Mouse (Mus musculus): ENCODE measurements around the gene Itgav. TPM values are rescaled to one million over a fixed set of nuclear protein-coding genes. Genes with fewer than 3 reads are reported as not detected.

Gene Itgav
- polyA plus RNA-seq, 1 experiment from 2014 or later: 17.1 TPM

DNA sequence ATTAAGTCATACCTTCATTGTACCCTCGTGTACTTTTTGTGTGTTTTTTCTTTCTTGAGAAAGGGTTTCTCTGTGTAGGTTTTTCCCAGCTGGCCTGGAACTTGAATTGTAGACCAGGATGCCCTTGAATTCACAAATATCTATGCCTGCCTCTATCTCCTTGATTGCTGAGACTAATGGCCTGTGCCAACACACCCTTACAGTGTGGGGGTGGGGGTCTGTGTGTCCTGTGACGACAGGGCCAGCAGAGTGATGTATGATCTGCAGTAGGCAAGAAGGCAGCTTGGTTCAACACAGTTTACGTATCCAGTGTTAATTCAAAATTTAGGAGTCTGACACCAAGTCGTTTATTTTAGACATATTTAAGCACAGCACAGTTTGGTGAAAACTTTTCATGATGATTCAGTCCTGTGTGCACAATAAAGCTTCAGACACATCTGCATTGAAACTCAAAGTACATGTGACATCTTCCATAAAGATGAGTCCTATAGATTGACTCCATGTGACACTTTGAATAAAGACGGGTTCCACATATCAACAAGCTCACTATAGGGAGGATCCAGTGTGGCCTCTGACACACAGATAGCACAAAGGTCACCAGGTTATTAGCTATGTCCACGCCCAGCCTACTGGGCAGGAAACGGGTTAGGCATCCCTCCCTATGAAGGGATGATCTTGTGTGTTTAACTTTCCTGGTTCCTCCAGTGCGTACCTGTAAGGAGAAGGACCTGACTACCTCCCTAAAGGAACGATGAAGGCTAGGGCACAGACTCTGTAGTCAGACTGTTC, 40.3 kb upstream of the Itgav start:
- Histone ChIP-seq H3K4me3 (ENCODE audit: low read length) (no peak overlapping the region), H3K4me1 (ENCODE audit: control insufficient read depth, insufficient read depth, low read depth, low read length) (no peaks in the 10 kb centered on the region), H3K9ac (ENCODE audit: low read depth, low read length) (no peak overlapping the region), H3K9me3 (ENCODE audit: control insufficient read depth, low read length) (no peaks in the 10 kb centered on the region), H3K27ac (ENCODE audit: low read depth, low read length) (no peak overlapping the region), H3K27me3 (replicated peaks; ENCODE audit: control insufficient read depth, insufficient read depth, low read length) (no peaks in the 10 kb centered on the region), H3K4me2 (ENCODE audit: low read length) (no peak overlapping the region), H3K36me3 (ENCODE audit: control insufficient read depth, insufficient read depth, low read length) (no peaks in the 10 kb centered on the region)
- WGBS: 85% methylated on average over 9 of the region's 9 CpGs
- ATAC-seq: no peak

DNA sequence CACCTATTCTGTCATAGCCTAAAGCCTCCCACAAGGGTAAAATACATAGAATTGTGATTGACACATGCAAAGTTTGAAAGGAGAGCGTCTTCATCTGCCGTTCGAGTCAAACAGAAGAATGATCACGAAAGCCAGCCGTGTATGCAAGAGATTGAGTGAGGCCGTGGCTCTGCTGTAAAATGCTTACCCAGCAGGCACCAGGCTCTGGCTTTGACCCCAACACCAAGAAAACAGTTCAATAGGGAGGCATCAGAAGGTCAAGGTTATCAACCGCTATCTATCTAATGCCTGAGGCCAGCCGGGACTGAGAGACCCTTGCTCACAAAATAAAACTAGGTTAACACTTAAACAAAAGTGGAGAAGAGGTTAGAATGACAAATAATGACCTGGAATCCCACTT, 39.5 kb upstream of the Itgav start:
- no peak for ATAC-seq
- no peak overlapping the region for H3K4me3 ChIP-seq (ENCODE audit: low read length)
- H3K36me3 ChIP-seq (ENCODE audit: control insufficient read depth, insufficient read depth, low read length): no peaks in the 10 kb centered on the region
- no peaks in the 10 kb centered on the region for H3K4me1 ChIP-seq (ENCODE audit: control insufficient read depth, insufficient read depth, low read depth, low read length)
- 88% methylated on average over 8 of the region's 8 CpGs for WGBS
- H3K9ac ChIP-seq (ENCODE audit: low read depth, low read length): no peak overlapping the region
- H3K4me2 ChIP-seq (ENCODE audit: low read length): no peak overlapping the region
- no peak overlapping the region for H3K27ac ChIP-seq (ENCODE audit: low read depth, low read length)
- no peaks in the 10 kb centered on the region for H3K27me3 ChIP-seq (replicated peaks; ENCODE audit: control insufficient read depth, insufficient read depth, low read length)
- no peaks in the 10 kb centered on the region for H3K9me3 ChIP-seq (ENCODE audit: control insufficient read depth, low read length)

DNA sequence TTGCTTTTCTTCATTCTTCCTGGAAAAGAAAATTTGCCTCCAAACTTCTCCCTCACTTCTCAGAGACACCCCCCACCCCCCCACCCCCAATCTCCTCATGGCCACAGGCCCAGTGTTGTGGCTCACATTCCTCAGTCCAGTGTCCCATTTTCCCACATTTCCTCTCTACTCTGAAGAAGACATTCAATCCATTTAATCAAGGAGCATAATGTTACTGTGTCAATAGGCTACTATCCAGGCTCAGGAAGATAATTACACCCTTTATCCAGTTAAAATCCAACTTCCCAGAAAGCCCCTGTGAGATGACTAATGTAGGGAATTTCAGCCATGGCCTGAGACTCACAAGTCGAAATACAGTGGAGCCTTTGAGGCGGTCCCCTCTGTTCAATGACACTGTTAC, 33.8 kb upstream of the Itgav start:
- ATAC-seq: no peak; the same call in 1 of the 2 replicates
- Histone ChIP-seq H3K9ac (ENCODE audit: low read depth, low read length) (no peak overlapping the region), H3K4me2 (ENCODE audit: low read length) (no peak overlapping the region), H3K4me3 (ENCODE audit: low read length) (no peak overlapping the region), H3K36me3 (ENCODE audit: control insufficient read depth, insufficient read depth, low read length) (no peaks in the 10 kb centered on the region), H3K9me3 (ENCODE audit: control insufficient read depth, low read length) (no peaks in the 10 kb centered on the region), H3K27me3 (replicated peaks; ENCODE audit: control insufficient read depth, insufficient read depth, low read length) (no peaks in the 10 kb centered on the region), H3K4me1 (ENCODE audit: control insufficient read depth, insufficient read depth, low read depth, low read length) (no peaks in the 10 kb centered on the region), H3K27ac (ENCODE audit: low read depth, low read length) (no peak overlapping the region)
- WGBS: 74% methylated on average over 2 of the region's 2 CpGs

DNA sequence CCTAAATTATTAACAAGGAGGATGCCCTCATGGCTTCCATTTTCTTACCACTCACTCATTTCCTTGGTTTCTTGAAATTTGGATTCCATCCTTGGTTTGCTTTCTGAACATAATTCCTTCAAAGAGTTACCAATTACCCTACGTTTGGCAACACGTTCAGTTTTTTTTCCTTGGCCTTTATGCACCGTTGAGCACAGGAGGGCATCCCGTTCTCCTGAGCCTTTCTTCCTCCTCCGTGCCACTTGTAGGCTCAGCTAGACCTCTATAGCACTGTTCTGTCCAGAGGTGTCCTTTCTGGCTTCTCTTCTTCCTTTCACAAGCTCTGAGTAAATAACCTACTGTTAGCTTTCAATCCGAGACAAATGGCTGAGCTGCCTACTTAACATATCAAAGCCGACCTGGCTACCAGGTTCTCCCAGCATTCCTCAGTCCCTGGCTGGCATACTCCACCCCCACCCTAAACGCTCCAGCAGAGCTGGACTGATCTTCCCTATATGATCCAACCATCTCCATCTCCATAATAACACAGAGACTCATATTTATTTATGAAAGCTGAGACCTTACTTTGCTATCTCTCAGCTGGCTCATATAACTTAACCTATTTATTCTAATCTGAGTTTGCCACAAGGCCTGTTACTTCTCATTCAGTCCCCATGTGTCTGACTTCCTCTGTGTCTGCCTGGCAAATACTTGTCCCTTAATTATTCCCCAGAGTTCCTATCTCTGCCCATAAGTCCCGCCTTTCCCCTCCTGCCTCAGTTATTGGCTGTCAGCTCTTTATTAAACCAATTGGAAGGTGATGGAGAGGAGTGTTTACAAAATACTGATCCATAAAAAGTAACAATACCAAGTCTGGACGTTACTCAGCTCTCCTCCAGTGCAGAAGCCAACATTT, 31.3 kb upstream of the Itgav start:
- no peak overlapping the region for H3K4me2 ChIP-seq (ENCODE audit: low read length)
- no peaks in the 10 kb centered on the region for H3K27me3 ChIP-seq (replicated peaks; ENCODE audit: control insufficient read depth, insufficient read depth, low read length)
- 16% methylated on average over 10 of the region's 10 CpGs for WGBS
- no peaks in the 10 kb centered on the region for H3K4me1 ChIP-seq (ENCODE audit: control insufficient read depth, insufficient read depth, low read depth, low read length)
- no peak for ATAC-seq
- no peak overlapping the region for H3K4me3 ChIP-seq (ENCODE audit: low read length)
- H3K36me3 ChIP-seq (ENCODE audit: control insufficient read depth, insufficient read depth, low read length): no peaks in the 10 kb centered on the region
- H3K27ac ChIP-seq (ENCODE audit: low read depth, low read length): no peak overlapping the region
- no peak overlapping the region for H3K9ac ChIP-seq (ENCODE audit: low read depth, low read length)
- no peaks in the 10 kb centered on the region for H3K9me3 ChIP-seq (ENCODE audit: control insufficient read depth, low read length)

DNA sequence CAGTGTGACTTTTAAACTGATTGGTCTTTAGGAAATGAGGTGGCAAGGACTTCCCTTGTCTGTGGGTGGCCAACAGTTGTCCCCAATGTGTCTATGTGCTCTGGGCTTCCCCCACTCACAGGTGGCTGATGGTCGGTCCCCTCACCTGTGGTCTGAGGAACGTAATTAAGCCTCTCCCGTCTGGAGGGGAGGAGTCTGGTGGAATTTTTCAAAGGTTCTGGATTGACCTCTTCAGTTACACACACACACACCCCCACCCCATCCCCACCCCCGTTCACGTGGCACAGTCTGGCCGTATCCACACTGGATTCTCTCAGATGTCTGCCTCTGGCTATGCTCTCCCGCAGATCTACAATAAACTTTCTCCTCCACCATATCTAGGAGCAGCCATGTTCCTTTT, 30.1 kb upstream of the Itgav start:
- H3K4me1 ChIP-seq (ENCODE audit: control insufficient read depth, insufficient read depth, low read depth, low read length): no peaks in the 10 kb centered on the region
- ATAC-seq: no peak
- H3K27ac ChIP-seq (ENCODE audit: low read depth, low read length): no peak overlapping the region
- no peak overlapping the region for H3K4me3 ChIP-seq (ENCODE audit: low read length)
- no peaks in the 10 kb centered on the region for H3K9me3 ChIP-seq (ENCODE audit: control insufficient read depth, low read length)
- H3K4me2 ChIP-seq (ENCODE audit: low read length): no peak overlapping the region
- WGBS: 91% methylated on average over 7 of the region's 7 CpGs
- no peaks in the 10 kb centered on the region for H3K27me3 ChIP-seq (replicated peaks; ENCODE audit: control insufficient read depth, insufficient read depth, low read length)
- H3K9ac ChIP-seq (ENCODE audit: low read depth, low read length): no peak overlapping the region
- no peaks in the 10 kb centered on the region for H3K36me3 ChIP-seq (ENCODE audit: control insufficient read depth, insufficient read depth, low read length)

DNA sequence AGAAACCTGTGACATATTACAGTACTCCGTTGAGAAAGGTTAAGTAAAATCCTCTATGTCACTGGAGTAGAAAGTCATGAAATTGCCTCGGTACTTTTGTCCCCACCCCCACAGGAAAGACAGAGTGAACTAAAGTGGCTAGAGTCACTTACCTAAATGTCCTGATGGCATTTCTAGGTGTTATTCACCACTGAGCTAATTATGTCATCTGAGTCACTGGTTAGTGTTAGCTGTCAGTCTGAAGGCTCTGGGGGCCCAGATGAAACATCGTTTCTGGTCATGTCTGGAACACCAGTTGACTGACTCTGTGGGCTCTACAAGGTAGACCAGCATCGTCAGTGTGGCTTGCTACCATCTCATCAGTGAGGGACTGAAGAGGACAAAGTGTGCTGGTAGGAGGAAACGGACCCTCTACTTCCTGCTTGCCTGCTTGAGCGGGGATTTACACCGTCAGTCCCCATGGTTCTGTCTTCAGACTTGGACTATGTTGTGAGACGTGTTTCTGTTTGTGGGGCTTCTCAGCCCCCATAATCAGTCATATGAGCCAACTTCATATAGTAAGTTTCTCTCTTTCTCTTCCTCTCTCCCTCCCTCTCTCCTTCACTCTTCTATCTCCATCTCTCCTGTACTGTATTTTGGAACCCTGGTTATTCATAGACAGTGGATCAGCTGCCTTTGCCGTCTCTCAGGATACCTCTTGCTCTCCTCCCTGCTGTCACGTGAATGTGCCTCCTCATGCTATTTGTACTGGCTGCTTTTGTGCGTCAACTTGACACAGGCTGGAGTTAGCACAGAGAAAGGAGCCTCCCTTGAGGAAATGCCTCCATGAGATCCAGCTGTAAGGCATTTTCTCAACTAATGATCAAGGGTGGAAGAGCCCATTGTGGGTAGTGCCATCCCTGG, 28.6 kb upstream of the Itgav start:
- Histone ChIP-seq H3K9me3 (ENCODE audit: control insufficient read depth, low read length) (no peaks in the 10 kb centered on the region), H3K9ac (ENCODE audit: low read depth, low read length) (no peak overlapping the region), H3K4me1 (ENCODE audit: control insufficient read depth, insufficient read depth, low read depth, low read length) (no peaks in the 10 kb centered on the region), H3K27ac (ENCODE audit: low read depth, low read length) (no peak overlapping the region), H3K4me3 (ENCODE audit: low read length) (no peak overlapping the region), H3K27me3 (replicated peaks; ENCODE audit: control insufficient read depth, insufficient read depth, low read length) (no peaks in the 10 kb centered on the region), H3K36me3 (ENCODE audit: control insufficient read depth, insufficient read depth, low read length) (no peaks in the 10 kb centered on the region), H3K4me2 (ENCODE audit: low read length) (no peak overlapping the region)
- no peak for ATAC-seq
- WGBS: 84% methylated on average over 11 of the region's 11 CpGs

DNA sequence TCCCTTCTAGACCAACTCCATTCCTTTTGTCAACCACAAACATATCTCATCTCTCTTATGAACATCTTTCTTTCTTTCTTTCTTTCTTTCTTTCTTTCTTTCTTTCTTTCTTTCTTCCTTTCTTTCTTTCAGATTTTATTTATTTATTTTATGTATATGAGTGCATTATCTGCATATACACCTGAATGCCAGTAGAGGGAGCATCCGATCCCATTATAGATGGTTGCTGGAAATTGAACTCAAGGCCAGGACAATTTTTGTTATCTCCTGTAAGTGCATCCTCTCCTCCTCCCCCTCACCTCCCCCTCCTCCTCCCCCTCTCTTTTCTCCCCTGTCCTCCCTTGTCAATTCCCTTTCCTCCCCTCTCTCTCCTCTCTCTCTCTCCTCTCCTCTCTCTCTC, 25.7 kb upstream of the Itgav start:
- Histone ChIP-seq H3K9ac (ENCODE audit: low read depth, low read length) (no peak overlapping the region), H3K27ac (ENCODE audit: low read depth, low read length) (no peak overlapping the region), H3K36me3 (ENCODE audit: control insufficient read depth, insufficient read depth, low read length) (no peaks in the 10 kb centered on the region), H3K9me3 (ENCODE audit: control insufficient read depth, low read length) (no peaks in the 10 kb centered on the region), H3K27me3 (replicated peaks; ENCODE audit: control insufficient read depth, insufficient read depth, low read length) (no peaks in the 10 kb centered on the region), H3K4me1 (ENCODE audit: control insufficient read depth, insufficient read depth, low read depth, low read length) (no peaks in the 10 kb centered on the region), H3K4me2 (ENCODE audit: low read length) (no peak overlapping the region), H3K4me3 (ENCODE audit: low read length) (no peak overlapping the region)
- ATAC-seq: no peak
- 79% methylated on average over 1 of the region's 1 CpGs for WGBS

DNA sequence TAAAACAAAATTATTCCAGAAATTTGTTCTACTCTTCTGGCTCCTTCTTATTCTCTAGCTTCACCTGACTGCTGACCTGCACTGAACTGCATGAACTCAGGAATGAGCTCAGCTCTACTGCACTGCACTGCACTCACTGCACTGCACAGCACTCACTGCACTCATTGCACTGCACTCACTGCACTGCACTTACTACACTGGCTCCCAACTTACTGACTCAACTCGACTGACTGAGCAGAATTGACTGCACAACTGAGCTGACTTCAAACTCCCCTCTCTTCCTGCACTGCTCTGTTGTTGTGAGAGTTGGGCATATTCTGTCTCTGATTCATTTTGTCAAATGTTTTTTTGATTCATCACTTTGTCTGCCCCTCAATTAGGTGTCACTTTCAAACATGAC, 24.9 kb upstream of the Itgav start:
- Histone ChIP-seq H3K9ac (ENCODE audit: low read depth, low read length) (no peak overlapping the region), H3K36me3 (ENCODE audit: control insufficient read depth, insufficient read depth, low read length) (no peaks in the 10 kb centered on the region), H3K4me2 (ENCODE audit: low read length) (no peak overlapping the region), H3K4me3 (ENCODE audit: low read length) (no peak overlapping the region), H3K27me3 (replicated peaks; ENCODE audit: control insufficient read depth, insufficient read depth, low read length) (no peaks in the 10 kb centered on the region), H3K9me3 (ENCODE audit: control insufficient read depth, low read length) (no peaks in the 10 kb centered on the region), H3K4me1 (ENCODE audit: control insufficient read depth, insufficient read depth, low read depth, low read length) (no peaks in the 10 kb centered on the region), H3K27ac (ENCODE audit: low read depth, low read length) (no peak overlapping the region)
- WGBS: 54% methylated on average over 1 of the region's 1 CpGs
- ATAC-seq: no peak

Measured in hindbrain, embryonic 16.5 days (tissue).